Mouse (Mus musculus) heart, embryonic 10.5 days (tissue): ENCODE measurements around the gene Ccdc9b. TPM values are rescaled to one million over a fixed set of nuclear protein-coding genes. Genes with fewer than 3 reads are reported as not detected.

ENCODE experiments used
- DNase-seq: peaks from one replicate; pipeline ENCODE4 v3.0.0-alpha.2; 2017; ENCODE audit warnings: low spot score
- H3K27ac ChIP-seq: fragments of 300-500 bp; sonication (generic); 2 replicates; pipeline ENCODE4 v1.5.1; 2016; ENCODE audit warnings: mild to moderate bottlenecking
- H3K27me3 ChIP-seq: fragments of 300-500 bp; sonication (generic); 2 replicates; pipeline ENCODE4 v1.6.1; 2016; ENCODE audit warnings: mild to moderate bottlenecking; ENCODE audit not compliant: poor library complexity, insufficient read depth, severe bottlenecking
- H3K36me3 ChIP-seq: fragments of 300-500 bp; sonication (generic); 2 replicates; pipeline ENCODE4 v1.6.1; 2016; ENCODE audit warnings: mild to moderate bottlenecking, moderate library complexity
- H3K4me1 ChIP-seq: fragments of 300-500 bp; sonication (generic); 2 replicates; pipeline ENCODE4 v1.6.1; 2016; ENCODE audit warnings: mild to moderate bottlenecking
- H3K4me3 ChIP-seq: fragments of 300-500 bp; sonication (generic); 2 replicates; pipeline ENCODE4 v1.5.1; 2016; ENCODE audit warnings: mild to moderate bottlenecking, moderate library complexity
- H3K9me3 ChIP-seq: fragments of 300-500 bp; sonication (generic); 2 replicates; pipeline ENCODE4 v1.6.1; 2016; ENCODE audit warnings: mild to moderate bottlenecking, moderate library complexity
- WGBS: fragments of 180-500 bp; shearing (Covaris S2); methylation state at CpG from one replicate; pipeline ENCODE4 v1.1.7; 2016; 5-methylcytosine and 5-hydroxymethylcytosine counted together
- polyA plus RNA-seq: library from polyadenylated mRNA; unstranded; fragments of >200 nt; fragmentation: Nextera tagmentation; extraction: Ambion mirVana; gene quantifications from 2 replicates; pipeline ENCODE4 v1.2.1, GENCODE M21; 2016

Ccdc9b gene
- polyA plus RNA-seq, 1 experiment from 2014 or later: 0.94 TPM

DNA sequence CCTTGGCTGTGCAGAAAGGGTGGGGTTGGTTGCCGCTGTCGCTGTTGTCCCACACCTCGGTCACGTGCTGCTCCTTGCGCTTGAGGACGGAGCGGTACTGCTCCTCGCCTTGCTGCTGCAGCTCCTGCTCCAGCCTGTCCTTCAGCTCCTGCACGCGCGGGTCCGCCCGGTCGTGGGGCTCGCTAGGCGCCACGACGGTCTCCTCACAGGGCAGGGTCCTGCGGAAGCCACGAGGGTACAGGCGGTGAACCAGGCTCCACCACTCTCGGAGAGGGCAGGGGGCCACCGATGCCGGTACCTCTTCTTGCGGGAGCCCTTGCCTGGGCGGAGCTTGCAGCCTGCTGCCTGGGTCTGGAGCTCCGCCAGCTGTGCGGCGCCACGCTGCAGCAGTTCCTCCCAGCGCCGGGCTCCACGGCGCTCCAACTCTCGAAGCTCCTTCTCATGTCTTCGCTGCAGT lies 51.4 kb downstream of the Ccdc9b start:
- Histone ChIP-seq H3K27ac (peak overlapping the region; percentile 72), H3K27me3 (peaks cover 96% of the 10 kb centered on the region), H3K36me3 (no peaks in the 10 kb centered on the region), H3K4me3 (peak overlapping the region; percentile 52), H3K4me1 (peaks cover 69% of the 10 kb centered on the region), H3K9me3 (no peaks in the 10 kb centered on the region)
- WGBS: 1% methylated on average over 36 of the region's 36 CpGs
- peak; percentile 85 for DNase-seq

DNA sequence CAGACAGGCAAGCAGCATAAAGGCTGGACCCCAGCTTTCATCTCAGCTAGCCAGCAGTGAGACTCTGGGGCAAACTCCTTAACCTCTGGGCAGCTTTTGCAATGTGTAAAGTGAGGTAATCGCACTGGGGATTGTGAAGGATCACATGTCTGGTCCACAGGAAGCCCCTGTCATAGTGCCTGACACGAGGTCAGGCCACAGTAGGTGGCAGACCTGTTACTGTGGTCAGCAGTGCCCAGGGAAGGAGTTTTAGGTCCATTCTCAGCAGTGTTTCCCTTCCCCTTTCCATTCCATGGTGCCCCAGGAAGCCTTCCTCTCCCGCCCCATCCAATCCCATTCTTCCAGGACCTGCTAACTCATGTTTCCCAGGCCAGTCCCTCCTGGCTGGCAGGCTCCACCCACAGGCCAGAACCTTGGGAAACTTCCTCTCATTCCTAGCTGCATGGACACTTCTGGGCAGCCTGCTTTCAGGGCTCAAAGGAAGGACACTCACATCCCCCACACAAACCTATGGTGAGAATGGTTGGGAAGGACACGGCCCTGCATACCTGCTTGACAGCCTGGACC lies 52.7 kb downstream of the Ccdc9b start:
- Histone ChIP-seq H3K27ac (peak overlapping the region; percentile 17; the same call in 1 of the 2 replicates), H3K9me3 (no peaks in the 10 kb centered on the region), H3K36me3 (no peaks in the 10 kb centered on the region), H3K4me3 (no peak overlapping the region), H3K27me3 (peaks cover 98% of the 10 kb centered on the region), H3K4me1 (peaks cover 66% of the 10 kb centered on the region)
- 37% methylated on average over 4 of the region's 4 CpGs for WGBS
- DNase-seq: no peak

DNA sequence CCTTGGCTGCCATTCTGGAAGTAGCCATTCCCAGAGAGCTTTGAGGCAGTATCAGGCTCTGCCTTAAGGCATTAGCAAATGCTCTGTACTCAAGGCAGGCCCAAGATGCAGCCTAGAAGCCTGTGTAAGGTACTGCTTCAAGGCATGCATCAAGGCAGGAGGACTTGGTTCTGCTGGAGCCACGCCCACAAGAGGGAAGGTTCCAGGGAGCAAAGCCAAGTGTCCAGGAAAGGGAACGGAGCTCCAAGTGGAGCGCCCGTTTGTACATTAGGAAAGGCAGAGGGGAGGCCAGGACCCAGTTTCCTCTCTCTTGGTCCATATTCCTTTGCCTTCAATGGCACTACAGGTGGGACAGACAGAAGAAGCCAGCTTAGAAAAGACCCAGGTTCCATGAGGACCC lies 54.0 kb downstream of the Ccdc9b start:
- H3K27me3 ChIP-seq: peaks cover 100% of the 10 kb centered on the region

DNA sequence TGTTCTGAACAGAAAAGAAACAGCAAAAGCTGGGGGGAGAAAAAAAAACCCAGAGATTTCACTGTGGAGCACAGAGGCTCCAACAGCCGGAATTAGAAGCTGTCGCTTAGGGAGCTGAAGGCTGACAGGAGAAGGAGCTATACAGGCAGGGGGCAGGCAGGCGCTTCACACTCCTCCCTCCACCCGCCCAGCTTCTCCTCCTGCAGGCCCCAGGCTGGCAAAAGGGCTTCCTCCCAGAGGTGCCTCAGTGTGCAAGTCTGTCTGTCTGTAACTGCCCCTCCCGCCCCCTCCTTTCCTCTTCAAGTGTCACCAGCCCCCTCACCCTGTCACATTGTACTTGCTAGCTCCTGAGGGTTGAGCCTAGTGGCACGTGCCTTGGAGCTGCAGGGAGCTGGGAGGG lies 56.0 kb downstream of the Ccdc9b start:
- peaks cover 100% of the 10 kb centered on the region for H3K27me3 ChIP-seq
- WGBS: 1% methylated on average over 6 of the region's 6 CpGs
- H3K27ac ChIP-seq: peak overlapping the region; percentile 65; the same call in 1 of the 2 replicates
- 0 out of 2 replicates have a peak overlapping the region, but pooled peaks have one; percentile 9 for H3K4me3 ChIP-seq
- no peaks in the 10 kb centered on the region for H3K9me3 ChIP-seq
- peaks cover 75% of the 10 kb centered on the region for H3K4me1 ChIP-seq
- no peak for DNase-seq
- H3K36me3 ChIP-seq: no peaks in the 10 kb centered on the region

More for the DNA sequence above, 54.0 kb downstream of the Ccdc9b start:
- Histone ChIP-seq H3K36me3 (no peaks in the 10 kb centered on the region), H3K4me1 (peaks cover 73% of the 10 kb centered on the region), H3K4me3 (no peak overlapping the region), H3K27ac (no peak overlapping the region), H3K9me3 (no peaks in the 10 kb centered on the region)
- WGBS: 77% methylated on average over 4 of the region's 4 CpGs
- no peak for DNase-seq

Other genes with a start within 250 kb of the Ccdc9b start
- gene Bmf, start 213.0 kb downstream of the Ccdc9b start, polyA plus RNA-seq: 2.5 and 3.7 TPM in 2 replicates
- 101 and 104 TPM in 2 replicates for gene Bub1b, start 164.4 kb downstream of the Ccdc9b start, polyA plus RNA-seq
- 1.7 and 4.1 TPM in 2 replicates for gene Pak6, start 99.4 kb downstream of the Ccdc9b start, polyA plus RNA-seq
- 0.16 and 0.63 TPM in 2 replicates for gene Ankrd63, start 58.7 kb downstream of the Ccdc9b start, polyA plus RNA-seq
- 1.4 and 1.6 TPM in 2 replicates for gene Plcb2, start 34.2 kb downstream of the Ccdc9b start, polyA plus RNA-seq
- gene Inafm2, start 16.9 kb downstream of the Ccdc9b start, polyA plus RNA-seq: 22.6 and 34.8 TPM in 2 replicates
- not detected in 2 replicates for gene Phgr1, start 10.1 kb upstream of the Ccdc9b start, polyA plus RNA-seq
- 0.20 and 0.23 TPM in 2 replicates for gene Disp2, start 17.1 kb upstream of the Ccdc9b start, polyA plus RNA-seq
- gene Knstrn, start 51.3 kb upstream of the Ccdc9b start, polyA plus RNA-seq: 113 and 127 TPM in 2 replicates
- 67.2 and 82.4 TPM in 2 replicates for gene Ivd, start 99.3 kb upstream of the Ccdc9b start, polyA plus RNA-seq
- 3.3 and 4.4 TPM in 2 replicates for gene Bahd1, start 137.7 kb upstream of the Ccdc9b start, polyA plus RNA-seq
- gene Chst14, start 163.8 kb upstream of the Ccdc9b start, polyA plus RNA-seq: 18.8 and 20.1 TPM in 2 replicates